Mouse (Mus musculus) heart, embryonic 14.5 days (tissue): ENCODE measurements around the gene Ankrd55. TPM values are rescaled to one million over a fixed set of nuclear protein-coding genes. Genes with fewer than 3 reads are reported as not detected.

Experiments used
- ATAC-seq: fragments of 200-750 bp; cut with Nextera tagmentation; 2 replicates; pipeline ENCODE4 v1.8.0; 2017; ENCODE audit warnings: low read depth, moderate TSS enrichment; ENCODE audit not compliant: insufficient number of reproducible peaks, insufficient read depth, low FRiP score
- H3K27ac ChIP-seq, 2 experiments: fragments of 200-500 bp in 1 of 2; fragments of 300-500 bp in 1 of 2; sonication (generic) in 1 of 2; replicated peaks in 1 of 2; 2 replicates each; pipeline ENCODE4 v1.5.1; 2012 to 2014; ENCODE audit warnings: low read depth in 2 of 2, low read length in 2 of 2, control low read depth in 1 of 2, mild to moderate bottlenecking in 1 of 2, mixed read lengths in 1 of 2; ENCODE audit not compliant: control insufficient read depth in 1 of 2, insufficient read depth in 1 of 2
- H3K27me3 ChIP-seq: fragments of 300-500 bp; sonication (generic); 2 replicates; pipeline ENCODE4 v1.6.1; 2014; ENCODE audit warnings: mild to moderate bottlenecking, low read length, control low read depth; ENCODE audit not compliant: control insufficient read depth, insufficient read depth
- H3K36me3 ChIP-seq: fragments of 300-500 bp; sonication (generic); 2 replicates; pipeline ENCODE4 v1.6.1; 2014; ENCODE audit warnings: mild to moderate bottlenecking, control low read depth, low read length, mixed read lengths; ENCODE audit not compliant: control insufficient read depth, insufficient read depth
- H3K4me1 ChIP-seq, 2 experiments: fragments of 200-500 bp in 1 of 2; fragments of 300-500 bp in 1 of 2; sonication (generic) in 1 of 2; 2 replicates each; pipeline ENCODE4 v1.6.1; 2012 to 2014; ENCODE audit warnings: low read length in 2 of 2, control low read depth in 1 of 2, mixed read lengths in 1 of 2; ENCODE audit not compliant: control insufficient read depth in 2 of 2, insufficient read depth in 2 of 2
- H3K4me2 ChIP-seq: fragments of 300-500 bp; sonication (generic); 2 replicates; pipeline ENCODE4 v1.6.1; 2014; ENCODE audit warnings: mild to moderate bottlenecking, low read length
- H3K4me3 ChIP-seq, 2 experiments: fragments of 200-500 bp in 1 of 2; fragments of 300-500 bp in 1 of 2; sonication (generic) in 1 of 2; 2 replicates each; pipeline ENCODE4 v1.5.1; 2012 to 2014; ENCODE audit warnings: low read length in 2 of 2, mild to moderate bottlenecking in 2 of 2, control low read depth in 1 of 2, low read depth in 1 of 2, moderate library complexity in 1 of 2; ENCODE audit not compliant: control insufficient read depth in 1 of 2, insufficient read depth in 1 of 2
- H3K9ac ChIP-seq: fragments of 300-500 bp; sonication (generic); 2 replicates; pipeline ENCODE4 v1.6.1; 2014; ENCODE audit warnings: mild to moderate bottlenecking, low read length
- H3K9me3 ChIP-seq: fragments of 300-500 bp; sonication (generic); 2 replicates; pipeline ENCODE4 v1.6.1; 2016; ENCODE audit warnings: low read length, control low read depth; ENCODE audit not compliant: control insufficient read depth
- WGBS: fragments of 180-500 bp; shearing (Covaris S2); extraction: QIAGEN DNeasy Blood & Tissue Kit; methylation state at CpG from one replicate; pipeline ENCODE4 v1.1.7; 2014; 5-methylcytosine and 5-hydroxymethylcytosine counted together
- polyA plus RNA-seq: library from polyadenylated mRNA; unstranded; fragments of >200 nt; fragmentation: Nextera tagmentation; extraction: Ambion mirVana; gene quantifications from 2 replicates; pipeline ENCODE4 v1.2.1, GENCODE M21; 2014

Gene Ankrd55
- polyA plus RNA-seq, 1 experiment from 2014 or later, result 0.08 TPM

- 82% methylated on average over 5 of the region's 5 CpGs for WGBS
These were observed 99.0 kb downstream of the Ankrd55 start for GRCm38 (mm10) chr13:112387279-112387678.

GRCm38 (mm10) chr13:112388176-112388575 is 99.9 kb downstream of the Ankrd55 start:
- 84% methylated on average over 3 of the region's 3 CpGs for WGBS
- Histone ChIP-seq H3K4me3 (no peak overlapping the region), H3K27me3 (no peaks in the 10 kb centered on the region), H3K4me1 (peaks cover 5 to 13% of the 10 kb centered on the region in 2 experiments; a peak in 3 of 4 replicates), H3K4me2 (no peak overlapping the region), H3K27ac (no peak overlapping the region), H3K9ac (no peak overlapping the region), H3K9me3 (no peaks in the 10 kb centered on the region), H3K36me3 (no peaks in the 10 kb centered on the region)
- ATAC-seq, result no peak

More at GRCm38 (mm10) chr13:112387279-112387678, 99.0 kb downstream of the Ankrd55 start:
- no peaks in the 10 kb centered on the region for H3K36me3 ChIP-seq
- no peak overlapping the region for H3K27ac ChIP-seq
- no peak overlapping the region for H3K9ac ChIP-seq
- H3K4me1 ChIP-seq, result peaks cover 5 to 14% of the 10 kb centered on the region in 2 experiments; a peak in 3 of 4 replicates
- H3K9me3 ChIP-seq, result no peaks in the 10 kb centered on the region
- H3K4me3 ChIP-seq, result no peak overlapping the region
- no peak overlapping the region for H3K4me2 ChIP-seq
- ATAC-seq, result no peak
- H3K27me3 ChIP-seq, result no peaks in the 10 kb centered on the region

GRCm38 (mm10) chr13:112390206-112390605 is 102.0 kb downstream of the Ankrd55 start:
- 87% methylated on average over 1 of the region's 1 CpGs for WGBS
- Histone ChIP-seq H3K9me3 (no peaks in the 10 kb centered on the region), H3K9ac (no peak overlapping the region), H3K27me3 (no peaks in the 10 kb centered on the region), H3K27ac (no peak overlapping the region), H3K4me2 (no peak overlapping the region), H3K4me1 (no peaks in the 10 kb centered on the region), H3K36me3 (no peaks in the 10 kb centered on the region), H3K4me3 (no peak overlapping the region)
- ATAC-seq, result no peak

GRCm38 (mm10) chr13:112391354-112391753 is 103.1 kb downstream of the Ankrd55 start:
- no peaks in the 10 kb centered on the region for H3K27me3 ChIP-seq
- H3K9me3 ChIP-seq, result no peaks in the 10 kb centered on the region
- no peak overlapping the region for H3K9ac ChIP-seq
- no peak overlapping the region for H3K4me3 ChIP-seq
- no peak for ATAC-seq
- no peaks in the 10 kb centered on the region for H3K36me3 ChIP-seq
- H3K27ac ChIP-seq, result no peak overlapping the region
- H3K4me1 ChIP-seq, result peaks cover 1 to 2% of the 10 kb centered on the region in 2 experiments; a peak in 1 of 4 replicates
- 83% methylated on average over 3 of the region's 3 CpGs for WGBS
- H3K4me2 ChIP-seq, result no peak overlapping the region

- WGBS, result 91% methylated on average over 2 of the region's 2 CpGs
- no peaks in the 10 kb centered on the region for H3K27me3 ChIP-seq
- ATAC-seq, result no peak
- no peak overlapping the region for H3K4me2 ChIP-seq
- H3K36me3 ChIP-seq, result no peaks in the 10 kb centered on the region
- H3K4me1 ChIP-seq, result peaks cover 2 to 12% of the 10 kb centered on the region in 2 experiments; a peak in 1 of 4 replicates
- H3K9me3 ChIP-seq, result no peaks in the 10 kb centered on the region
- no peak overlapping the region for H3K9ac ChIP-seq
- H3K27ac ChIP-seq, result no peak overlapping the region
- H3K4me3 ChIP-seq, result no peak overlapping the region
These were observed 105.1 kb downstream of the Ankrd55 start for GRCm38 (mm10) chr13:112393356-112393755.

- 91% methylated on average over 9 of the region's 9 CpGs for WGBS
- Histone ChIP-seq H3K27ac (no peak overlapping the region), H3K27me3 (no peaks in the 10 kb centered on the region), H3K4me1 (peaks cover 2 to 12% of the 10 kb centered on the region in 2 experiments; a peak in 1 of 4 replicates), H3K4me2 (no peak overlapping the region), H3K9me3 (no peaks in the 10 kb centered on the region), H3K36me3 (no peaks in the 10 kb centered on the region), H3K9ac (no peak overlapping the region), H3K4me3 (no peak overlapping the region)
- no peak for ATAC-seq
These were observed 106.0 kb downstream of the Ankrd55 start for GRCm38 (mm10) chr13:112394271-112394670.

GRCm38 (mm10) chr13:112404723-112405122 is 116.5 kb downstream of the Ankrd55 start:
- H3K36me3 ChIP-seq, result no peaks in the 10 kb centered on the region
- no peak overlapping the region for H3K4me3 ChIP-seq
- H3K27ac ChIP-seq, result no peak overlapping the region
- no peaks in the 10 kb centered on the region for H3K27me3 ChIP-seq
- H3K4me2 ChIP-seq, result no peak overlapping the region
- ATAC-seq, result no peak
- no peak overlapping the region for H3K9ac ChIP-seq
- H3K9me3 ChIP-seq, result no peaks in the 10 kb centered on the region
- H3K4me1 ChIP-seq, result no peaks in the 10 kb centered on the region
- WGBS, result 79% methylated on average over 3 of the region's 3 CpGs

- no peak overlapping the region for H3K9ac ChIP-seq
- no peak for ATAC-seq
- H3K4me3 ChIP-seq, result no peak overlapping the region
- H3K27me3 ChIP-seq, result no peaks in the 10 kb centered on the region
- no peaks in the 10 kb centered on the region for H3K4me1 ChIP-seq
- no peaks in the 10 kb centered on the region for H3K36me3 ChIP-seq
- H3K27ac ChIP-seq, result peak overlapping the region in 1 of 2 experiments; percentile 34; a peak in 1 of 4 replicates
- 54% methylated on average over 1 of the region's 1 CpGs for WGBS
- H3K4me2 ChIP-seq, result no peak overlapping the region
- no peaks in the 10 kb centered on the region for H3K9me3 ChIP-seq
These were observed 116.9 kb downstream of the Ankrd55 start for GRCm38 (mm10) chr13:112405184-112405583.
